Mouse (Mus musculus) forebrain, embryonic 15.5 days (tissue): ENCODE data around the gene Hist2h4. TPM values are rescaled to one million over a fixed set of nuclear protein-coding genes. Genes with fewer than 3 reads are reported as not detected.
"Not testable (repeated sequence)": the region's sequence is repeated elsewhere in the genome, so short reads cannot be mapped to it uniquely, and the experiment has no call there.

ENCODE experiments used
- ATAC-seq: fragments of 200-750 bp; cut with Nextera tagmentation; replicated peaks from 2 replicates; pipeline ENCODE4 v1.8.0; 2017; ENCODE audit warnings: mild to moderate bottlenecking, moderate TSS enrichment, moderate library complexity
- H3K27ac ChIP-seq: fragments of 300-500 bp; sonication (generic); replicated peaks from 2 replicates; pipeline ENCODE4 v1.5.1; 2015; ENCODE audit warnings: mild to moderate bottlenecking, inconsistent platforms
- H3K27me3 ChIP-seq: fragments of 300-500 bp; sonication (generic); 2 replicates; pipeline ENCODE4 v1.6.1; 2015; ENCODE audit warnings: inconsistent platforms
- H3K36me3 ChIP-seq: fragments of 300-500 bp; sonication (generic); 2 replicates; pipeline ENCODE4 v1.6.1; 2015; ENCODE audit warnings: mild to moderate bottlenecking, inconsistent platforms
- H3K4me1 ChIP-seq: fragments of 300-500 bp; sonication (generic); 2 replicates; pipeline ENCODE4 v1.6.1; 2015; ENCODE audit warnings: inconsistent platforms
- H3K4me2 ChIP-seq: fragments of 300-500 bp; sonication (generic); replicated peaks from 2 replicates; pipeline ENCODE4 v1.6.1; 2015; ENCODE audit warnings: mild to moderate bottlenecking, inconsistent platforms
- H3K4me3 ChIP-seq: fragments of 300-500 bp; sonication (generic); 2 replicates; pipeline ENCODE4 v1.5.1; 2015; ENCODE audit warnings: mild to moderate bottlenecking, inconsistent platforms
- H3K9ac ChIP-seq: fragments of 300-500 bp; sonication (generic); replicated peaks from 2 replicates; pipeline ENCODE4 v1.6.1; 2015; ENCODE audit warnings: mild to moderate bottlenecking, inconsistent platforms
- H3K9me3 ChIP-seq: fragments of 300-500 bp; sonication (generic); 2 replicates; pipeline ENCODE4 v1.6.1; 2016; ENCODE audit warnings: inconsistent platforms
- WGBS: fragments of 180-500 bp; shearing (Covaris S2); methylation state at CpG from one replicate; pipeline ENCODE4 v1.1.7; 2015; ENCODE audit warnings: mixed read lengths; 5-methylcytosine and 5-hydroxymethylcytosine counted together
- polyA plus RNA-seq: library from polyadenylated mRNA; unstranded; fragments of >200 nt; fragmentation: Nextera tagmentation; extraction: Ambion mirVana; gene quantifications from 2 replicates; pipeline ENCODE4 v1.2.1, GENCODE M21; 2015

Hist2h4 gene
- polyA plus RNA-seq, 1 experiment from 2014 or later: 10.1 TPM

DNA sequence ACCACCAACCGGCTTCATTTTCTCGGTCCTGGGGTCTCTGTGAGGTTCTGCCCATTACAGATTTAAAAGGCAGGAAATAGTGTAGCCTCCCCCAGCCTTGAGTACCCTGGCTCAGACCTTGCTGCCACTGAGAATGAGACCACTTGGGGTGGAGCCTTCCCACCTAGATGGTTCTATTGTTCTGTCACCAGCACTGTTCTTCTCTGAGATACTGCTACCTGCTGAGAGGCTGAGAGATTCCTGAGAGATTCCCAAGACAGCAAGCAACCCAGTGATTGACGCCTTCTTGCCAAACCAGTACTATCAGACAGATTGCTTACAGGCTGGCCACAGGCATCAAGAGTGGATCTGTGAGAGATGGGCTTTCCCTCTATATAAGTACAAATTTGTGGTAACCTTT is 26.1 kb upstream of the Hist2h4 start:
- Histone ChIP-seq H3K4me1 (no peaks in the 10 kb centered on the region), H3K9me3 (no peaks in the 10 kb centered on the region), H3K4me3 (no peak overlapping the region), H3K9ac (no peak overlapping the region), H3K27ac (no peak overlapping the region), H3K36me3 (no peaks in the 10 kb centered on the region), H3K4me2 (no peak overlapping the region), H3K27me3 (peaks cover 9% of the 10 kb centered on the region; the same call in 1 of the 2 replicates)
- no peak for ATAC-seq
- WGBS: 73% methylated on average over 3 of the region's 3 CpGs

DNA sequence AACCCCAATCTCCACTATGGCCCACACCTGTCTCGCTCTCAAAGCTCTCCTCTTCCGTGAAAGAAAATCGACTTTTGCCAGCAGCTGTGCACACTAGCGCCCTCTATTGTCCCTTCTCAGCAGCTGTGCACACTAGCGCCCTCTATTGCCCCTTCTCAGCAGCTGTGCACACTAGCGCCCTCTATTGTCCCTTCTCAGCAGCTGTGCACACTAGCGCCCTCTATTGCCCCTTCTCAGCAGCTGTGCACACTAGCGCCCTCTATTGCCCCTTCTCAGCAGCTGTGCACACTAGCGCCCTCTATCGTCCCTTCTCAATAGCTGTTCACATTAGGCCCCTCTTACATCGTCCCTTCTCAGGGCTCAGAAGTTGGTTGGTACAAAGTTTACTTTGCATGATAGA is 24.2 kb upstream of the Hist2h4 start:
- not testable (repeated sequence) for H3K27ac ChIP-seq, H3K4me3 ChIP-seq, ATAC-seq, H3K9me3 ChIP-seq, H3K36me3 ChIP-seq, H3K4me2 ChIP-seq, H3K4me1 ChIP-seq, H3K9ac ChIP-seq
- H3K27me3 ChIP-seq: peaks cover 15% of the 10 kb centered on the region; the same call in 1 of the 2 replicates
- WGBS: 93% methylated on average over 11 of the region's 11 CpGs

DNA sequence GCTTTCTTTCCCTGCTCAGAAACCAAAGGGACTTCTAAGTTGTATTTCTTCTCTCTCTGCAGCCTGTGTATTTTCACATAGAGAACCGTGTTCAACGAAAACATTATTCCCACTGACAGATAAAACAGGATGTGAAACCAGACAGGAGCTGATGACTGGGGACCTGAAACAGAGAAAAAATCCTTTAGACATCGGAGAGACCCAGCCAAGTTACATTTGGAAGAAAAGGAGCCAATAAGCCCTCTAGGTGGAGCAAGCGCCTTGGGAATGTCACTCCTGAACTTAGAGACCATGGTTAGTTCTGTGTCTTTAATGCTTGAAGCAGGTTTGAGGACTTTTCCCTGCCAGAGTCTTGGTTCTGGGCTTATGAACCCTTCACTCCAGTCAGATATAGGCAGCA is 21.3 kb upstream of the Hist2h4 start:
- 23% methylated on average over 4 of the region's 4 CpGs for WGBS
- no peak overlapping the region for H3K4me3 ChIP-seq
- no peak overlapping the region for H3K4me2 ChIP-seq
- no peak for ATAC-seq
- H3K4me1 ChIP-seq: no peaks in the 10 kb centered on the region
- no peaks in the 10 kb centered on the region for H3K9me3 ChIP-seq
- no peaks in the 10 kb centered on the region for H3K36me3 ChIP-seq
- no peak overlapping the region for H3K9ac ChIP-seq
- peaks cover 18% of the 10 kb centered on the region; the same call in 1 of the 2 replicates for H3K27me3 ChIP-seq
- H3K27ac ChIP-seq: no peak overlapping the region

DNA sequence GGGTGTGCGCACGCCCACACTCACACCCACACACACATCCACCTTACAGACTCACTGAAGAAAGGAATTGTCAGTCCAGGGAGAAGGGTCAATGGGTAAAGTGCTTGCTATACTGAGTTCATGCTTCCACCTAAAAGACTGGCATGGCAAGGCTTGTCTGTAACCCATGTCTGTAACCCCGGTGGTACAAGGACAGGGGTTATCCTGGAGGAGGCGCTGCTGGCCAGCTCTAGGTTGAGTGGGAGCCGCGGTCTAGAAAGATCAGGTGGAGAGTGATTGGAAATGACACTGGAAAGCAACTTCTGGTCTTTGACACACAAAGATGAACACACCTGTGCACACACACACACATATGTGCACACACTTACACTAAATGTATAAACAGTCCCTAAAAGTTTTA is 17.5 kb upstream of the Hist2h4 start:
- no peak overlapping the region for H3K4me3 ChIP-seq
- WGBS: 59% methylated on average over 6 of the region's 6 CpGs
- H3K36me3 ChIP-seq: no peaks in the 10 kb centered on the region
- no peak overlapping the region for H3K9ac ChIP-seq
- H3K4me1 ChIP-seq: peaks cover 8% of the 10 kb centered on the region
- no peak for ATAC-seq
- H3K27me3 ChIP-seq: peaks cover 18% of the 10 kb centered on the region; the same call in 1 of the 2 replicates
- H3K27ac ChIP-seq: no peak overlapping the region
- no peaks in the 10 kb centered on the region for H3K9me3 ChIP-seq
- no peak overlapping the region for H3K4me2 ChIP-seq

DNA sequence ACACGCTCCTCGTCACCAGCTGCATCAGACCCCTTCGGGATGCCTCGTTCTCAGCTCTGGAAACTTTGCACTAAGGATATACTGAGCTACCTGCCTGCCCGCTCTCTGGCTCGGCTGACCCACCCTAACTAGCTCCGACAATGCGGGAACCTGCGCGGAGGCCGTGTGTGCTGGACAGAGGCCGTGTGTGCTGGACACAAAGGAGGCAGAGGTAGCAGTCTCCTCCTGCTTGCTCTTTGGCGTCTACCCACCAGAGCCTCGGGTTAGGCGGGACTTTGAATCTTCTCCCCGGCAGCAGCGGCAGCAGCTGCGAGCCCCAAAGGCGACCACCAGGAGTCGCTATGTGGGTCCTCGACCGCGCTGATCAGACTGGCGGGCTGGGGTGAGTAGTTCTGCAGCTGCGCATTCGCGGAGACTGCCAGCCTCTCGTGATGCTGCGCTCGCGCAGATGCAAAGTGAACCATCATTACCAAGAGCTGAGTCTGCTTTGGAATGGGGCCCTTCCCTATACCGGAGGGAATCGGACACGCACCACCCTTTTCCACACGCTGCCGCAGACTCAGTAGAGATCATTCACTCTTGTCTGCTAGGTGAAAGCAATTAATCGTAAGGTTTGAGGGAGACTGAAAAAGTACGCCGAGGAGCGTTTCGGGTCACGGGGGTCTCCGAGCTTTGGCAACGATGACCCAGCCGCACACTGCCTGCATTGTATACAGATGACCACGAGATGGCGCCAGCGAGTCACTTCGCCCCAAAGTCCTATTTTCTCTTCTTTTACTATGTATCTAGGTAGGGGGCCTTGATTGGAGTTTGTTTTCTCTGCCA is 14.9 kb upstream of the Hist2h4 start:
- ATAC-seq: peak; percentile 98
- H3K27me3 ChIP-seq: 0 out of 2 replicates have a peak, but pooled peaks cover 3% of the 10 kb centered on the region
- H3K9me3 ChIP-seq: no peaks in the 10 kb centered on the region
- peak overlapping the region; percentile 58 for H3K9ac ChIP-seq
- peak overlapping the region; percentile 53 for H3K4me3 ChIP-seq
- no peaks in the 10 kb centered on the region for H3K36me3 ChIP-seq
- H3K4me1 ChIP-seq: peaks cover 8% of the 10 kb centered on the region
- H3K27ac ChIP-seq: peak overlapping the region; percentile 94
- peak overlapping the region; percentile 58 for H3K4me2 ChIP-seq
- under 1% methylated on average over 49 of the region's 49 CpGs for WGBS

DNA sequence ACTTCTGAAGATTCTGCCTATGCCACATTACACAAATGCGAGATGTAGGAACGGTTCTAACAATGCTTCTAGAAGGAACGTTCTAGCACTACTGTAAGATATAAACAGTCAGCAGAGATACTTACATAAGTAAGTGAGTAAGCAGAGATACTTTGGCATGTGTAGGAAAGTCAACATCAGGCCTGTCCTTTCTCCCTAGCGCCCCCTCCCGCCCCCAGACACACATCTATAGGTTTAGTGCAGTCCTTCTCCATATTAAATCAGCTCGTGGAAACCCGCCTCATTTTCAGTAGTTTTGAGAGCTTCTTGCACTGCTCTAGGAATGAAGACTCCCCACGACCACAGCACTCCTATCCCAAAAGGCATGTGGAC is 14.3 kb upstream of the Hist2h4 start:
- WGBS: 14% methylated on average over 8 of the region's 8 CpGs
- peak overlapping the region; percentile 53 for H3K4me3 ChIP-seq
- peak overlapping the region; percentile 94; the same call in 1 of the 2 replicates for H3K27ac ChIP-seq
- peak overlapping the region; percentile 58 for H3K4me2 ChIP-seq
- no peak for ATAC-seq
- no peaks in the 10 kb centered on the region for H3K36me3 ChIP-seq
- peaks cover 8% of the 10 kb centered on the region for H3K4me1 ChIP-seq
- 0 out of 2 replicates have a peak, but pooled peaks cover 3% of the 10 kb centered on the region for H3K27me3 ChIP-seq
- peak overlapping the region; percentile 58 for H3K9ac ChIP-seq
- no peaks in the 10 kb centered on the region for H3K9me3 ChIP-seq

DNA sequence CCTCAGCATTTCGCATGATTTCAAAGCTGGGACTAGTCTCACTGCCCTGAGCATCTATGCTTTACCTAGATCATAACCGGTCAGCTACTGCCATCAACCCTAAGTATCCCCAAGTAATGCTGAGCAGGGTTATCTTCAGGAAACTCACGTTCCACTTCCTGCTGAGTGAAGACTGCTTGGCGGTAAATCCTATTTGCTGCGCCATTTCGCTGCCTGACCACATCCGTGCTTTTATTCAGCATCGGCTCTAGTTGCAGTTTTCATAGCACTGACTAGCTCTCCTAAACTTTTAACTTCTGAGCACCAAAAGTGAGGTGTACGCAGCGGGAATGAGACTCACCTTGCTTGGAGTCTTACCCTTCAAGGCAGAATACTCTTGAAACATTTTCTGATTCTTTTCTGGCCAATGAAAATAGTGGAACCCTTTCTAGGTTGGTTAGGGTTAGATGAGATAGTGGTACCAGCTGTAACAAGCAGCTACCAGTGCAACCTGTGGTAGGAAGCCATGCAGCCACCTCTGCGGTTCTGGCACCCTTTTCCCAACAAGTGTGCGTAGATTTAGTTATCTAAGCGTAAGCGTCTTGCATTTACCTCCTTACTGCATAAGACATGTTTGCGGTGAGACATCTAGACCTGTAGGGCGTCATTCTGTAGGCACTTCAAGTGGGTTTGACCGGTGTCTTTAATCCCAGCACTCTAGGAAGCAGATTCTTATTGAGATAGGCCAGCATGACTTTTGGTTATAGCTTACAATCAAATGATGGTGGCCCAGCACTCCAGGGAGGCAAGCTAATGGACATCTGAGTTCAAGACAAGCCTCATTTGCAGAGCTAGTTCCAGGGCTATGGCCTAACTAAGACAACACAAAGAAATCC is 10.7 kb upstream of the Hist2h4 start:
- Histone ChIP-seq H3K9ac (no peak overlapping the region), H3K4me3 (no peak overlapping the region), H3K27ac (no peak overlapping the region), H3K9me3 (no peaks in the 10 kb centered on the region), H3K4me1 (peaks cover 17% of the 10 kb centered on the region), H3K4me2 (no peak overlapping the region), H3K27me3 (no peaks in the 10 kb centered on the region), H3K36me3 (no peaks in the 10 kb centered on the region)
- ATAC-seq: no peak
- WGBS: 91% methylated on average over 17 of the region's 17 CpGs

DNA sequence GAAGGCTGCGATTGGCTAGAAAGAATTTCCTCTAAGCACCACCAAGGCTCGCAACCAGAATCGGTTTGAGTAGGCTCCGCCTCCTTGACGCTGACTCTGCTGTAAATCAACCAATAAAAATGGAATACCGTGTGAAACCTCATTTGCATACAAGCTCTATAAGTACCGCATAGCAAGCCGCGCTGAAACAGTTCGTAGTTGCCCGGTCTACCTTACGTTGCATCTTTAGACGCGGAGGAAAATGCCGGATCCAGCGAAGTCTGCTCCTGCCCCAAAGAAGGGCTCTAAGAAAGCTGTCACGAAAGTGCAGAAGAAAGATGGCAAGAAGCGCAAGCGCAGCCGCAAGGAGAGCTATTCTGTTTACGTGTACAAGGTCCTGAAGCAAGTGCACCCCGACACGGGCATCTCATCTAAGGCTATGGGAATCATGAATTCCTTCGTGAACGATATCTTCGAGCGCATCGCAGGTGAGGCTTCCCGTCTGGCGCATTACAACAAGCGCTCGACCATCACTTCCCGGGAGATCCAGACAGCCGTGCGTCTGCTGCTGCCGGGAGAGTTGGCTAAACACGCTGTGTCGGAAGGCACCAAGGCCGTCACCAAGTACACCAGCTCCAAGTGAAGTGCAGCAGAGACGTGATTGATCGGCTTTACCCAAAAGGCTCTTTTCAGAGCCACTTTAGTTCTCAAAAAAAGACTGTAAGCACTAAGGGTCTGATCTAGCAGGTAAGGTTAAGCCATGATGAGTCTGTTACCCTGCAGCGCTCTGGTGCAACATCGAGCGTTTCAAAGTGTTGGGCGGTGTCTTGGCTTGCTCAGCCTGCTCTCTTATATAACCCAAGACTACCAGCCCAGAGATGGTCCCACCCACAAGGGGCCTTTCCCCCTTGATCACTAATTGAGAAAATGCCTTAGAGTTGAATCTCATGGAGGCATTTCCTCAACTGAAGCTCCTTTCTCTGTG is 6.7 kb upstream of the Hist2h4 start, which contains the start of gene Hist2h2bb:
TSS of gene Hist2h2bb (plus strand) at position 242 of the 964 bp plus-strand sequence.
- Histone ChIP-seq H3K27ac (peak within 1 kb of the TSS; percentile 99), H3K36me3 (no peaks in the 10 kb centered on the region), H3K9ac (peak within 1 kb of the TSS; percentile 57), H3K9me3 (no peaks in the 10 kb centered on the region), H3K27me3 (no peaks in the 10 kb centered on the region), H3K4me3 (peak within 1 kb of the TSS; percentile 49), H3K4me1 (peaks cover 18% of the 10 kb centered on the region), H3K4me2 (peak within 1 kb of the TSS; percentile 61)
- WGBS: under 1% methylated on average over 45 of the region's 45 CpGs
- ATAC-seq: peak; percentile 97

DNA sequence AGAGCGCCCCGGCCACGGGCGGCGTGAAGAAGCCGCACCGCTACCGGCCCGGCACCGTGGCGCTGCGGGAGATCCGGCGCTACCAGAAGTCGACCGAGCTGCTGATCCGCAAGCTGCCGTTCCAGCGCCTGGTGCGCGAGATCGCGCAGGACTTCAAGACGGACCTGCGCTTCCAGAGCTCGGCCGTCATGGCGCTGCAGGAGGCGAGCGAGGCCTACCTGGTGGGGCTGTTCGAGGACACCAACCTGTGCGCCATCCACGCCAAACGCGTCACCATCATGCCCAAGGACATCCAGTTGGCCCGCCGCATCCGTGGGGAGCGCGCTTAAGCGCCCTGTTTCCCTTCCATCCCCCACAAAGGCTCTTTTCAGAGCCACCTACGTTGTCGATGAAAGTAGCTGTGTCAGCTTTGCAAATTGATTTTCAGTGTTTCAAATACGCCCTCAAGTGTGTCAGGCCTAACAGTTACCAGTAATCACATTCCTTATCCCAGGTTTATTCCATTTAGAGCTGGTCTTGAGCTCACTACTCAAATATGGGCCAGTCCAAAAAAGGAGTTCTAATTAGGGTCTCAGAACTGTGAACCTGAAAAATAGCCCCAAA is 5.8 kb upstream of the Hist2h4 start:
- not testable (repeated sequence) for H3K27me3 ChIP-seq, H3K9me3 ChIP-seq, H3K36me3 ChIP-seq
- 0% methylated on average over 13 of the region's 44 CpGs for WGBS
- peak overlapping the region; percentile 99 for H3K27ac ChIP-seq
- H3K4me1 ChIP-seq: peaks cover 26% of the 10 kb centered on the region
- H3K9ac ChIP-seq: peak overlapping the region; percentile 50
- peak overlapping the region; percentile 61 for H3K4me2 ChIP-seq
- ATAC-seq: peak; percentile 53
- H3K4me3 ChIP-seq: peak overlapping the region; percentile 49

DNA sequence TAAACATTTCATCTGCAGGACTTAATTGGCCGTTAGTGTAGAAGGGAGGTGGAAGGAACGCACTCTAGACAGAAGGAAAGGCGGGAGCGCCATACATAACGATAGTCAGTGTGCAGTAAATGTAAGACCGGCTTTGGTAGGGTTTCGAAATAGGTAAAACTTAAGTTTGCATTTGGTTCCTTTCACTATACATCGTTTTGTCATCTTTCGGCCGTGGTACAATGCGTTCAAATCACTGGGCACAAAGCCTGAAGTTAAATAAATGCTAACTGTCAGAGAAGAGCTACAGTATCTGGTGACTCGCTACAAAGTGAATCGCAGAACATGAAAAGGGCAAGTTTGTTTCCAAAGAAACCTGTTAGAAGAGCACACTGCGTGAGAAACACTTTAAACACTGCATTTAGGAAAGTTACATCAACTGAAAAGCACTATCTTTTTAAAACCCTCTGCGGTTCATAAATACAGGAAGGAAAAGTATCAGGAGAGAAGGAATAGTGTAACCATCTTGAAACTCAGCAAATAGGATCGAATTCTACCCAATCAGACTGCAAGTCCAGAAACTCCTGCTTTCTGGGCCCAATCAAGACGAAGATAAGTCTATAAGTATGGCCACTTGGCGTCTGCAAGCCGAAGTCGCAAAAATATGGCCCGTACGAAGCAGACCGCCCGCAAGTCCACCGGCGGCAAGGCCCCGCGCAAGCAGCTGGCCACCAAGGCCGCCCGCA is 5.1 kb upstream of the Hist2h4 start, which contains the start of gene Hist2h3b:
TSS of gene Hist2h3b (plus strand) at position 604 of the 725 bp plus-strand sequence.
- peak; percentile 73 for ATAC-seq
- H3K4me1 ChIP-seq: peaks cover 28% of the 10 kb centered on the region
- whole genome bisulfite sequencing: 12% methylated on average over 29 of the region's 30 CpGs
- no peaks in the 10 kb centered on the region for H3K9me3 ChIP-seq
- H3K4me3 ChIP-seq: peak within 1 kb of the TSS; percentile 49
- H3K27me3 ChIP-seq: no peaks in the 10 kb centered on the region
- H3K4me2 ChIP-seq: peak within 1 kb of the TSS; percentile 61
- H3K36me3 ChIP-seq: no peaks in the 10 kb centered on the region
- H3K9ac ChIP-seq: peak within 1 kb of the TSS; percentile 50
- H3K27ac ChIP-seq: peak within 1 kb of the TSS; percentile 99
